Mouse (Mus musculus): ENCODE data around the gene Spo11. TPM values are rescaled to one million over a fixed set of nuclear protein-coding genes. Genes with fewer than 3 reads are reported as not detected.

Spo11 gene
- total RNA-seq, 2 experiments from 2014 or later = 0.17 to 0.70 TPM

GRCm38 (mm10) chr2:173026286-173026685 lies 48.8 kb downstream of the Spo11 start:
- intact Hi-C loops (cut with DNase I) = loop anchor here (10.0 kb wide), 1 partner anchor 59 kb away; no protein-coding TSS in a partner anchor
- no peak for DNase-seq (ENCODE audit: low spot score in 2 of 2)

GRCm38 (mm10) chr2:173026688-173027131 lies 49.2 kb downstream of the Spo11 start:
- intact Hi-C loops (cut with DNase I) = loop anchor here (10.0 kb wide), 1 partner anchor 58 kb away; no protein-coding TSS in a partner anchor

GRCm38 (mm10) chr2:173027169-173027823 lies 49.8 kb downstream of the Spo11 start:
- DNase-seq (ENCODE audit: low spot score in 2 of 2) = no peak
- intact Hi-C loops (cut with DNase I) = loop anchor here (10.0 kb wide), 1 partner anchor 58 kb away; no protein-coding TSS in a partner anchor

More at GRCm38 (mm10) chr2:173026688-173027131, 49.2 kb downstream of the Spo11 start:
- DNase-seq (ENCODE audit: low spot score in 2 of 2) = no peak

- no peak for DNase-seq (ENCODE audit: low spot score in 2 of 2)
- intact Hi-C loops (cut with DNase I) = loop anchor here (10.0 kb wide), 1 partner anchor 57 kb away; no protein-coding TSS in a partner anchor
Observed at GRCm38 (mm10) chr2:173027824-173028495, 50.5 kb downstream of the Spo11 start.

GRCm38 (mm10) chr2:173028508-173029031 lies 51.1 kb downstream of the Spo11 start:
- intact Hi-C loops (cut with DNase I) = loop anchor here (10.0 kb wide), 1 partner anchor 56 kb away; no protein-coding TSS in a partner anchor
- no peak for DNase-seq (ENCODE audit: low spot score in 2 of 2)

- intact Hi-C loops (cut with DNase I) = no loop called here
- no peak for DNase-seq (ENCODE audit: low spot score in 2 of 2)
Observed at GRCm38 (mm10) chr2:173030591-173031338, 53.3 kb downstream of the Spo11 start.

- no peak for DNase-seq (ENCODE audit: low spot score in 2 of 2)
- intact Hi-C loops (cut with DNase I) = no loop called here
Observed at GRCm38 (mm10) chr2:173033531-173033930, 56.0 kb downstream of the Spo11 start.

- intact Hi-C loops (cut with DNase I) = no loop called here
- DNase-seq (ENCODE audit: low spot score in 2 of 2) = no peak
Observed at GRCm38 (mm10) chr2:173034998-173035397, 57.5 kb downstream of the Spo11 start.

GRCm38 (mm10) chr2:173035653-173036052 lies 58.2 kb downstream of the Spo11 start:
- no peak for DNase-seq (ENCODE audit: low spot score in 2 of 2)
- intact Hi-C loops (cut with DNase I) = no loop called here

GRCm38 (mm10) chr2:173036055-173036454 lies 58.6 kb downstream of the Spo11 start:
- intact Hi-C loops (cut with DNase I) = no loop called here

GRCm38 (mm10) chr2:173036611-173037010 lies 59.1 kb downstream of the Spo11 start:
- DNase-seq (ENCODE audit: low spot score in 2 of 2) = no peak

More at GRCm38 (mm10) chr2:173036055-173036454, 58.6 kb downstream of the Spo11 start:
- DNase-seq (ENCODE audit: low spot score in 2 of 2) = no peak

GRCm38 (mm10) chr2:173037347-173037746 lies 59.8 kb downstream of the Spo11 start:
- intact Hi-C loops (cut with DNase I) = no loop called here
- no peak for DNase-seq (ENCODE audit: low spot score in 2 of 2)

More at GRCm38 (mm10) chr2:173036611-173037010, 59.1 kb downstream of the Spo11 start:
- intact Hi-C loops (cut with DNase I) = no loop called here

GRCm38 (mm10) chr2:173037827-173038607 lies 60.5 kb downstream of the Spo11 start:
- no peak for DNase-seq (ENCODE audit: low spot score in 2 of 2)
- intact Hi-C loops (cut with DNase I) = no loop called here

- no peak for DNase-seq (ENCODE audit: low spot score in 2 of 2)
- intact Hi-C loops (cut with DNase I) = no loop called here
Observed at GRCm38 (mm10) chr2:173039041-173039440, 61.5 kb downstream of the Spo11 start.

GRCm38 (mm10) chr2:173040803-173041202 lies 63.3 kb downstream of the Spo11 start:
- intact Hi-C loops (cut with DNase I) = no loop called here
- no peak for DNase-seq (ENCODE audit: low spot score in 2 of 2)

GRCm38 (mm10) chr2:173041242-173041641 lies 63.7 kb downstream of the Spo11 start:
- intact Hi-C loops (cut with DNase I) = no loop called here
- DNase-seq (ENCODE audit: low spot score in 2 of 2) = no peak

GRCm38 (mm10) chr2:173041893-173042292 lies 64.4 kb downstream of the Spo11 start:
- DNase-seq (ENCODE audit: low spot score in 2 of 2) = no peak
- intact Hi-C loops (cut with DNase I) = no loop called here

- intact Hi-C loops (cut with DNase I) = no loop called here
- no peak for DNase-seq (ENCODE audit: low spot score in 2 of 2)
Observed at GRCm38 (mm10) chr2:173042504-173043162, 65.1 kb downstream of the Spo11 start.

Data from left cerebral cortex, postnatal 36 days (tissue).